Mouse (Mus musculus) left cerebral cortex, adult 8-10 months (tissue): ENCODE measurements around the gene Psme2. TPM values are rescaled to one million over a fixed set of nuclear protein-coding genes. Genes with fewer than 3 reads are reported as not detected.
A peak's percentile ranks its signal among the peaks of the same experiment; 100 is the strongest.

Source experiments
- DNase-seq, 2 experiments: peaks; one replicate each; pipeline ENCODE4 v3.0.0; 2022; ENCODE audit warnings: low spot score in 2 of 2
- total RNA-seq, 4 experiments: library from RNA; stranded (reverse); gene quantifications; 2 replicates each; pipeline ENCODE4 v1.2.4; 2022

Psme2 gene
- total RNA-seq, 4 experiments from 2014 or later = 50.2 to 74.0 (median 51.3) TPM

GRCm38 (mm10) chr14:55596036-55596690 lies 5.2 kb upstream of the Psme2 start:
- no peak for DNase-seq

GRCm38 (mm10) chr14:55592226-55592625 lies 1.3 kb upstream of the Psme2 start:
- no peak for DNase-seq

DNA sequence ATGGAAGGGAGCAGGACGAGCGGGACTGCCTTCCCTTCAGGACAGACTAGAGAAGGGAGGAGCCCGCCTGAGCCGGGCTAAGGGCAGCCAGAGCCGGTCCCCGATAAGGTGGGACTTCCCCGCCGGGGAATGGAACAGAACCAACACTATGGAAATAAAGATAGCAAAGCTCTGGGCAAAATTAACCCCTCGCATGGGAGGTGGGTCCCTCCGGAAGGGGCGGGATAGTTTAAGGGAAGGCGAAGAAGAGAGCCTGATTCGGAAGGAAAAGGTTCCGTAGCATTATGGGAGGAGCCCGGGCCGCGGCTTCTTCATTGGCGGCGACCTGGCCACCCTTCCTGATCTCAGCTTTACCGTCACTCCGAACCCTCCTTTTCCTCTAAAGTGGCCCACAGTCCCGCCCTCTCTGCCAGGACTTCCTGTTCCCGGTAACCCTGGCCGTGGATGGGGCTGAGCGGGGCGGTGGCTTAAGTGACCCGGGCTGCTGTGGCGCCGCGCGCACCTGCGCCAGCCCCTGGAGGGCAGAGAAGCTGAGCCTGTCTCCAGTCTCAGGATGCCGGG lies 498 bp upstream of the Psme2 start, which contains the start of gene Rnf31:
Rnf31 (plus strand) TSS at position 378 of the 561 bp plus-strand sequence.
- DNase-seq = peak; percentile 77 to 94

- no peak for DNase-seq
These were observed 1.0 kb downstream of the Psme2 start for GRCm38 (mm10) chr14:55589771-55590448.

- DNase-seq = no peak
These were observed 1.6 kb downstream of the Psme2 start for GRCm38 (mm10) chr14:55589271-55589670.

- no peak for DNase-seq
These were observed 4.8 kb downstream of the Psme2 start for GRCm38 (mm10) chr14:55586149-55586548.

DNA sequence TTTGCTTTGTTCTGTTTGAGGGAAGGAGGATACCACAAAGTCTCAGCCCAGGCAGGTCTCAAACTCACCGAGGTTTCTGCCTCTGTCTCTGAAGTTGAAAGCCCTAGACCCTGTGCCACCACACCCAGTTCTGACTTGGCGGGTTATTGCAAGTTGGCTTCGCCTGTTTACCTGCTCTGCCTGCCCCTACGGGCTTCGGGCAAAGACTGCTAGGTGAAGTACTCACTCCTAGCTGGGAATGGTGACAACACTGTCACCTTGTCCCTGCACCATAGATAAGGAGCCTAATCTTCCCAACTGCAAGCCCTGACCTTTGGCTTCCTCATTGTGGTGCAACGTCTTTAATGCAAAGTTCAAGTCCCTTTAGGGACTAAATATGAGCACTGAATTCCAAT lies 5.3 kb downstream of the Psme2 start:
- DNase-seq = no peak

DNA sequence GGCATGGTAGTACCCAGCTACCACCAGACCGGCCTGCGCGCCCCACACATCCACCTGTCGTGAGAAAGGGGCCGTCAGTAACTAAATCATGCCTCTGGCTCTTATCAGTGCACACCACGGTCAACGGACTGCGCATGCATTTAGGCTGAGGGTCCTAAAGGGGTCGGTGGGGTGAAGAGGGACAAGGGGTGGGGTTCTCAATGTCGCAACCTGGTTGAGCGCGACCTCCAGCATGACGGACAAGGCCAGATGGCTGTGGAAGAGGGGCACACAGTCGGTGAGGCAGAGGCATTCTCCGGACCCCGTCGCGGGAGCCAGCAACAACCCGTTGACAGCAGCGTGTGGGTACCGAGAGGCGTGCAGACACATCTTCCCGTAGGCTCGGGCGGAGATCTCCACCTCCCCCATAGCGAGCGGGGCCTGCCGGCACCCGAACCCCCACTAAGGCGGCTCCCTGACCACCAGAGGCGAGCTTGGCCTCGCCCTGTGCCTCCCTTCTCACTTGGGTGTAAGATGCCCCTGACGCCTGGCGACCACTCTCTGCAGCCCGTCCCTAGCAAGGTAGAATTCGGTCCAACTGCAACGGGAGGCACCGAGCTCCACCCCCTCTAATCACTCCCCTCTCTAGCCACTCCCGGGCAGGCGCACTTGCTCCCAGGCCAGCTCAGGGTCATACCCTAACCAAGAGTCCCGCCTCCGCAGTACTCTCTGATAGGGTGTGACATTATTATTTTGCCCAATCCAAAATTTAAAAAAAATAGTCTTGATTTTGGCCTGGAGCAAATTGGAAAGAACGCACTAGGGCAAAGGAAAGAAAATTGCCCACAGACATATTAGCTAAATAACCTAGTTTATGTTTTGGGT lies 6.0 kb downstream of the Psme2 start, which contains the start of gene Emc9:
Emc9 (minus strand) TSS at position 601 of the 864 bp plus-strand sequence.
- DNase-seq = peak in 1 of 2 experiments; percentile 51

DNA sequence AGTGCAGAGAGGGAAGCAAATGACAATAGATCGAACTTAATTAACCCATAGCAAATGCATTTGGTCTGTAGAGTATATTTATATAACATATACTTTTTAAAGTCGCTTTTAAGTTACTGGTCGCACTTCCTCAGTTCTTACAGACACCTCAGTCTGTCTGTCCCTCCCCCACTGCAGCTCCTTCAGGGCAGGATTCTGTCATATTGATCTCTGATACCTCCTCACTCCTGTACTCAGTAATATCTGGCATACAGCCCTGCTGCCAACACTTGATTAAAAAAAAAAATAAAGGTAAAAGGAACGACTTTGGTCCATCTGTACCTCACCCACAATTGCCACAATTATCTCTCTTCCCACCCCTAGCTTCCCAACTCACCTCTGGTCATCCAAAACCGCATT lies 6.6 kb downstream of the Psme2 start:
- no peak for DNase-seq

GRCm38 (mm10) chr14:55581981-55582681 lies 8.8 kb downstream of the Psme2 start:
- DNase-seq = no peak

GRCm38 (mm10) chr14:55580731-55581130 lies 10.2 kb downstream of the Psme2 start:
- DNase-seq = no peak

DNA sequence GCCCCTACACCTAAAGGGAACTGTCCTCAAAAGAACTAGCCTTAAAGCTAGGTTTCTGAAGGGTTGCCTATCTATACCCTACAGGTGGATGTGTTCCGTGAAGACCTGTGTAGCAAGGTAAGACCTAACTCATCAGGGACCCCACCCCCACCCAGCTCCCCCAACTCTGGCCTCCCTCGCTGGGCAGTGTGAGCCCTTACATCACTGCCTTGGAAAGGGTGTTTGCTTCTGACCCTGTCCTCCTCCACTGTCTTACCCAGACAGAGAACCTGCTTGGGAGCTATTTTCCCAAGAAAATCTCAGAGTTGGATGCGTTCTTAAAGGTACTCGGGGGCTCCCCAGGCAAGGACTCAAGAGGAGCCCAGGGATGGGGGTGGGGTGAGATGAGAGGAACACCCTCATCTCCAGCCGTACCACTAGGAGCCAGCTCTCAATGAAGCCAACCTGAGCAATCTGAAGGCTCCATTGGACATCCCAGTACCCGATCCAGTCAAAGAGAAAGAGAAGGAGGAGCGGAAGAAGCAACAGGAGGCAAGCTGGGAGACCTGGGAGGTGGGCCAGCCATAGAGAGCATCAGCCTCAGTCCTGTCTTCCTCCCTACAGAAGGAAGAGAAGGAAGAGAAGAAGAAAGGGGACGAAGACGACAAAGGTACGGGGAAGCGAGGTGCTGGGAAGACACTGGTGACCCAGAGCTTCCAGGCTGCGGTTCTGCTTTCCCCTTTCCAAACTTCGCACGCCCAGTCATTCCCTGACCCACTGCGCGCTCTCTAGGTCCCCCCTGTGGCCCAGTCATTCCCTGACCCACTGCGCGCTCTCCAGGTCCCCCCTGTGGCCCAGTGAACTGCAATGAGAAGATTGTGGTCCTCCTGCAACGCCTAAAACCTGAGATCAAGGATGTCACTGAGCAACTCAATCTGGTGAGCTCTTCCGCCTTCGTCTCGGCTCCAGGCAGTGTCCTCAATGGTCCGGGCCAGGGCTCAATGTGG lies 11.1 kb downstream of the Psme2 start:
- DNase-seq = no peak

DNA sequence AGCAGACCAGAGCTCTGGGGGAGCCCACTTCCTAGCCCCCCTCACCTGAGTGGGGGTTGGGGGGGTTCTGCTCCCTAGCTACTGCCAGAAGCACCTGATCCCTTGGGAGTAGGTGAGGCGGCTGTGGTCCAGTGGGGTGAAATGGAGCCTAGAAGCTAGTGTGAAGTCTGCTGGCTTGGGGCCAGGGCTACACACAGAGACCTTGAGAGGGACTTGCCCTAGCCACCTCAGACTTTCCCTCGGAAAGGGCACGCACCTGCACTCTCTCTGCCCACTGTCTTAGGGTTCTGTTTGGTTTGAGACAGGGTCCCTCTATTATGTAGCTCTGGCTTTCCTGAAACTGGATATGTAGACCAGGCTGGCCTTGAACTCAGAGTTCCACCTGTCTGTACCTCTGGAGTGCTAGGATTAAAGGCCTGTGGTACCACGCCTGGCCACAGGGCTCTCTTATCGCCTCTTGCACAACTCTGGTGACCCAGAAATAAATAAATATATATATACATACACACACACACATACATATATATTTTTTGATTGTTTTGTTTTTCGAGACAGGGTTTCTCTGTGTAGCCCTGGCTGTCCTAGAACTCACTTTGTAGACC lies 12.1 kb downstream of the Psme2 start:
- no peak for DNase-seq

- DNase-seq = peak; percentile 41 to 59
These were observed 12.8 kb downstream of the Psme2 start, which contains the start of gene Psme1 for GRCm38 (mm10) chr14:55577871-55578667. Gene Psme1 (plus strand): TSS chr14:55578123.

DNA sequence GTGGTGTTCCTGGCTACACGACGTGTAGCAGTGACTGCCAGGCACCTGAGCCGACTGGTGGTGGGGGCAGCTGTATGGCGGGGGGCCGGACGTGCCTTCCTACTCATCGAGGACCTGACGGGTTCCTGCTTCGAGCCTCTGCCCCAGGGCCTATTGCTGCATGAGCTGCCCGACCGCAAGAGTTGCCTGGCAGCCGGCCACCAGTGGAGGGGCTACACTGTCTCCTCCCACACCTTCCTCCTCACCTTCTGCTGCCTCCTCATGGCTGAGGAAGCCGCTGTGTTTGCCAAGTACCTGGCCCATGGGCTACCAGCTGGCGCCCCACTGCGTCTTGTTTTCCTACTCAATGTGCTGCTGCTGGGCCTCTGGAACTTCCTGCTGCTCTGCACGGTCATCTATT lies 14.5 kb downstream of the Psme2 start:
- DNase-seq = peak in 1 of 2 experiments; percentile 65

DNA sequence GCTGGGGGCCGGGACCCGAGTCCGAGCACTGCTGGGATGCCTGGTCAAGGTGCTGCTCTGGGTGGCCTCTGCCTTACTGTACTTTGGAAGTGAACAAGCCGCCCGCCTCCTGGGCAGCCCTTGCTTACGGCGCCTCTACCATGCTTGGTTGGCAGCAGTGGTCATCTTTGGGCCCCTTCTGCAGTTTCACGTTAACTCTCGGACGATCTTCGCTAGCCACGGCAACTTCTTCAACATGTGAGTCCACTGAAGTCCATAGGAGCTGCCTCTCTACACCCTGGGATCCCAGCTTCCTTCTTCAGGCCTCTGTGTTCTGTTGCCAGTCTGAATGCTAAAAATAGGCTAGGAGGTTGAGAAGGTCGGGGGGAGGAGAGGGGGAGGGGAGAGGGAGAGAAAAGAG lies 15.2 kb downstream of the Psme2 start:
- no peak for DNase-seq

GRCm38 (mm10) chr14:55575302-55575701 lies 15.6 kb downstream of the Psme2 start, which contains the start of gene Fitm1:
Gene Fitm1 (plus strand): TSS chr14:55575617.
- DNase-seq = no peak

DNA sequence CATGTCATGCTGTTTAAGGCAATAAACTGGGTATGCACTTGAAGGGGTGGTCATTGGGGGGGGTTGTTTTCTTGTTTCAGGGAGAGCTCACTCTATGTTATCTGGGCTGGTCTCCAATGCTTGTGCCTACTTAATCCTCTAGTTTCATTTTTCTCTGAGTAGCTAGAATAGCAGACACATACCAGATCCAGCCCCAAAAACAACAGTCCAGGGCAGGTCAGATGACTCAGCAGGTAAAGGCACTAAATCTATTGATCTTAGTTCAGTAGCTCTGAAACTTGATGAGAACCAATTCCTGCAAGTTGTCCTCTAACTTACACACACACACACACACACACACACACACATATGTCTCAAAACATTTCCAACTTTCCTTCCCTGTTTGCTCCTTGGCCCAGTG lies 19.2 kb downstream of the Psme2 start:
- DNase-seq = no peak
